Mouse (Mus musculus) midbrain, embryonic 12.5 days (tissue): ENCODE data around the gene 0610010K14Rik. TPM values are rescaled to one million over a fixed set of nuclear protein-coding genes. Genes with fewer than 3 reads are reported as not detected.

Experiments used
- ATAC-seq: fragments of 200-750 bp; cut with Nextera tagmentation; 2 replicates; pipeline ENCODE4 v1.8.0; 2017; ENCODE audit warnings: low read depth, moderate TSS enrichment, moderate library complexity; ENCODE audit not compliant: low FRiP score
- H3K27ac ChIP-seq: fragments of 300-500 bp; sonication (generic); replicated peaks from 2 replicates; pipeline ENCODE4 v1.5.1; 2016; ENCODE audit warnings: mild to moderate bottlenecking
- H3K27me3 ChIP-seq: fragments of 300-500 bp; sonication (generic); 2 replicates; pipeline ENCODE4 v1.6.1; 2016; ENCODE audit warnings: mild to moderate bottlenecking
- H3K36me3 ChIP-seq: fragments of 300-500 bp; sonication (generic); 2 replicates; pipeline ENCODE4 v1.6.1; 2016
- H3K4me1 ChIP-seq: fragments of 300-500 bp; sonication (generic); 2 replicates; pipeline ENCODE4 v1.6.1; 2016
- H3K4me2 ChIP-seq: fragments of 300-500 bp; sonication (generic); replicated peaks from 2 replicates; pipeline ENCODE4 v1.6.1; 2016; ENCODE audit warnings: mild to moderate bottlenecking, moderate library complexity
- H3K4me3 ChIP-seq: fragments of 300-500 bp; sonication (generic); 2 replicates; pipeline ENCODE4 v1.5.1; 2016; ENCODE audit warnings: mild to moderate bottlenecking
- H3K9ac ChIP-seq: fragments of 300-500 bp; sonication (generic); replicated peaks from 2 replicates; pipeline ENCODE4 v1.6.1; 2016; ENCODE audit warnings: mild to moderate bottlenecking, moderate library complexity
- H3K9me3 ChIP-seq: fragments of 300-500 bp; sonication (generic); 2 replicates; pipeline ENCODE4 v1.6.1; 2016; ENCODE audit warnings: mild to moderate bottlenecking
- WGBS: fragments of 180-500 bp; shearing (Covaris S2); methylation state at CpG from one replicate; pipeline ENCODE4 v1.1.7; 2016; 5-methylcytosine and 5-hydroxymethylcytosine counted together
- polyA plus RNA-seq: library from polyadenylated mRNA; unstranded; fragments of >200 nt; fragmentation: Nextera tagmentation; extraction: Ambion mirVana; gene quantifications from 2 replicates; pipeline ENCODE4 v1.2.1, GENCODE M21; 2016

0610010K14Rik gene
- polyA plus RNA-seq, 1 experiment from 2014 or later, result 210 TPM

GRCm38 (mm10) chr11:70254337-70254736 is 16.6 kb upstream of the 0610010K14Rik start:
- H3K4me3 ChIP-seq, result peak overlapping the region; percentile 22
- WGBS, result 6% methylated on average over 18 of the region's 18 CpGs

DNA sequence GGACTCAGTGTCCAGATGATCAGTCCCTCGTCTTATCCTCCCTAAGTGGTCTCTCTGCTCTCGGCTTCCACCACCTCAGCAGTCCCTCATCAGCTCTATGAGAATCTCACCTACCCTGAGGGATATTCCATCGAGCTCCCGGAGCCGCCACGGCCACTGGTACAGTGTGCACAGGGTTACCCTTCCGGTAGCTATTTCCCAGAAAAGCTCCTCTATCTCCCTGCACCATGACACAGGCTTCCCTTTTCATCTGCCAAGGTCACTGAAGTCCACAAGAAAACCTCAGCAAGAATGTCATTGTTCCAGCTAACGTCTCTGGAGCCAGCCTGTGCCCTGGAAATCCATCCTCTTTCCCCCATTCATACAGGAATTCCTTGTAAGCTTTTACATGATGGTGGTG is 14.1 kb upstream of the 0610010K14Rik start:
- Histone ChIP-seq H3K4me3 (no peak overlapping the region), H3K4me1 (peaks cover 6% of the 10 kb centered on the region; the same call in 1 of the 2 replicates), H3K9ac (no peak overlapping the region), H3K9me3 (no peaks in the 10 kb centered on the region), H3K27me3 (peaks cover 70% of the 10 kb centered on the region), H3K36me3 (no peaks in the 10 kb centered on the region), H3K27ac (no peak overlapping the region), H3K4me2 (no peak overlapping the region)
- WGBS, result 81% methylated on average over 8 of the region's 8 CpGs
- no peak for ATAC-seq

More at GRCm38 (mm10) chr11:70254337-70254736, 16.6 kb upstream of the 0610010K14Rik start:
- H3K36me3 ChIP-seq, result no peaks in the 10 kb centered on the region
- H3K4me1 ChIP-seq, result peaks cover 6% of the 10 kb centered on the region; the same call in 1 of the 2 replicates
- H3K9ac ChIP-seq, result no peak overlapping the region
- peak overlapping the region; percentile 42 for H3K4me2 ChIP-seq
- peaks cover 66% of the 10 kb centered on the region for H3K27me3 ChIP-seq
- no peak overlapping the region for H3K27ac ChIP-seq
- H3K9me3 ChIP-seq, result no peaks in the 10 kb centered on the region
- ATAC-seq, result no peak

- ATAC-seq, result no peak
- Histone ChIP-seq H3K4me1 (peaks cover 6% of the 10 kb centered on the region; the same call in 1 of the 2 replicates), H3K27ac (no peak overlapping the region), H3K27me3 (peaks cover 66% of the 10 kb centered on the region), H3K9ac (no peak overlapping the region), H3K4me3 (no peak overlapping the region), H3K4me2 (no peak overlapping the region), H3K9me3 (no peaks in the 10 kb centered on the region), H3K36me3 (no peaks in the 10 kb centered on the region)
- WGBS, result 72% methylated on average over 11 of the region's 11 CpGs
Observed at GRCm38 (mm10) chr11:70250150-70250549, 12.4 kb upstream of the 0610010K14Rik start.

DNA sequence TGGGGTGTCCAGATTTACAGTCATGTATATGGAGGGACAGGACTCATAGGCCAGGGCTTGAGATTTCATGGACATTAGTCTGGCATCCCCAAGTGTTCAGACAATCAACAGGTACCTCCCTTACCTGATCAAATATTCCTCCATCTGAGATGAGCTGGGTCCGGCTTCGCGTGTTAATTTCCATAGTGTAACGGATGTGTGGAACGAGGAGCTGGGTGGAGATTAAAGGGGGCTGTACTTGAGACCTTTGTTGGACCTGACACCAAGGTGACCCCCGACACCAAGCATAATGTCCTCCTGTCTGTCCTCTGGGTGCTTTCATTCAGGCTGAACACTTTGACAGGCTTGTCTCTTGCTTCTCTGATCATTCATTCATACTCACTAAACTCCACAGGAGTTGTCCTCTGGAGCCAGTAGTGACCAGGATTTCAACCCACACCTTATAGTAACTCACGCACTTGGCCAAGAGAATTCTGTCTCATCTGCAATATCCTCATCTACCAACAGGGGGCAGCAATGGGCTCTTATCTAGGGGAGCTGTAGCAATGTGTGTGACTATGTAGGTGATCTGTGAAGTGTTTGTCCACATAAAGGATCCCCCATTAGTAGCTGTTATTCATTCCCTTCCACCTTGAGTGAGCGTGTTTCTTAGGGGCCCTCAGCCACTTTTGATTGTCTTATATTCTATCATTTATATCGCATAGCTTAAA is 9.6 kb upstream of the 0610010K14Rik start:
- ATAC-seq, result no peak

GRCm38 (mm10) chr11:70242591-70242990 is 4.9 kb upstream of the 0610010K14Rik start:
- WGBS, result 67% methylated on average over 11 of the region's 11 CpGs
- no peak overlapping the region for H3K4me2 ChIP-seq
- H3K36me3 ChIP-seq, result no peaks in the 10 kb centered on the region
- H3K27ac ChIP-seq, result no peak overlapping the region
- ATAC-seq, result no peak
- H3K9me3 ChIP-seq, result no peaks in the 10 kb centered on the region
- H3K27me3 ChIP-seq, result peaks cover 17% of the 10 kb centered on the region
- H3K4me3 ChIP-seq, result no peak overlapping the region
- H3K4me1 ChIP-seq, result peaks cover 18% of the 10 kb centered on the region
- no peak overlapping the region for H3K9ac ChIP-seq

More for the DNA sequence above, 9.6 kb upstream of the 0610010K14Rik start:
- Histone ChIP-seq H3K4me3 (no peak overlapping the region), H3K27ac (no peak overlapping the region), H3K4me1 (no peaks in the 10 kb centered on the region), H3K27me3 (peaks cover 40% of the 10 kb centered on the region), H3K36me3 (no peaks in the 10 kb centered on the region), H3K9ac (no peak overlapping the region), H3K4me2 (no peak overlapping the region), H3K9me3 (no peaks in the 10 kb centered on the region)
- 55% methylated on average over 9 of the region's 9 CpGs for WGBS

- peaks cover 32% of the 10 kb centered on the region for H3K4me1 ChIP-seq
- peak within 1 kb of the TSS; percentile 98 for H3K4me2 ChIP-seq
- peak within 1 kb of the TSS; percentile 86 for H3K9ac ChIP-seq
- peak; percentile 38 for ATAC-seq
- peak within 1 kb of the TSS; percentile 92 for H3K27ac ChIP-seq
- H3K9me3 ChIP-seq, result no peaks in the 10 kb centered on the region
- under 1% methylated on average over 30 of the region's 35 CpGs for WGBS
- H3K36me3 ChIP-seq, result peaks cover 13% of the 10 kb centered on the region
- no peaks in the 10 kb centered on the region for H3K27me3 ChIP-seq
- H3K4me3 ChIP-seq, result peak within 1 kb of the TSS; percentile 87
Observed at GRCm38 (mm10) chr11:70239541-70240279, 2.0 kb upstream of the 0610010K14Rik start, which contains the start of the genes Gm21988 and Rnasek. Gene Gm21988, minus strand, starts transcription at chr11:70239830. Gene Rnasek, minus strand, starts transcription at chr11:70239842.

DNA sequence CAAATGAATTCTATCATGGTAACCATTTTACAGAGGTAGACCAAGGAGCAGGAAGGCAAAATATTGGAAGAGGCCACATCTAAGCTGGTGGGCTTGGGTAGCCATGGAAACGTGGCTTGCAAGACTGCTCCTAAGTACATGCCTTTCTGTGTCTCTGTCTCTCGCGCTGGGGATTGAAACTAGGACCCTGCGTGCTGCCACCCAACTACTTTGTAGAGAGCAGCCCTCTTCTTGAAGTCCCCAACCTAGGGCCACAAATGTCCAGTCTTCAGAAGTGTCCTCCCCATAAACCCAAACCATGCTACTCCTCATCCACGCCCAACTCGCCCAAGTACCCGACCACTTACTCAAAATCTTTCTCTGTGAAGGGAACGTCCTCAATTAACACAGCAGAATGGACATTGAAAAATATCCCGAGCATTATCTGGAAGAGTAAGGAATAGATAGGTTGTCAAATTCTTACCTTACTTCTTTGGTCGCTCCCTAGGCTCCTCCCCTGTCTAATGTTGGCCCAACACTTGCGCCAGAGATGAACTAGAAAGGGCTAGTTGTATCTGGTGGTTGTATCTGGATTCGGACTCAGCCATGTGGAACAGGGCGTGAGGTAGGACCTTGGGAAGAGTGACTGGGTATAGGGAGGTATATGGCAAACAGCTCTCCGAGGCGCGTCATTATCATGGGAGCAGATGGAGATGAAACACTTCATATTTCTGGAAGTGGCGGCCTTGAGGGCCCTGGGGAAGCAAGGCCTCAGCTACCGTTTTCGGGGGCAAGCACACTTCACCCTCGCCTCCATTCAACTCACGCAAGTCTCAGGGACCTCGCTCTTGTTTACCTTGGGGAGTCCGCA is 1.1 kb upstream of the 0610010K14Rik start:
- peaks cover 17% of the 10 kb centered on the region for H3K36me3 ChIP-seq
- peak overlapping the region; percentile 87 for H3K4me3 ChIP-seq
- peak overlapping the region; percentile 98 for H3K4me2 ChIP-seq
- H3K9ac ChIP-seq, result peak overlapping the region; percentile 86
- peaks cover 32% of the 10 kb centered on the region for H3K4me1 ChIP-seq
- WGBS, result 11% methylated on average over 23 of the region's 23 CpGs
- no peaks in the 10 kb centered on the region for H3K27me3 ChIP-seq
- peak overlapping the region; percentile 92 for H3K27ac ChIP-seq
- ATAC-seq, result no peak
- no peaks in the 10 kb centered on the region for H3K9me3 ChIP-seq

- peak overlapping the region; percentile 86 for H3K9ac ChIP-seq
- peaks cover 42% of the 10 kb centered on the region for H3K4me1 ChIP-seq
- no peaks in the 10 kb centered on the region for H3K27me3 ChIP-seq
- H3K36me3 ChIP-seq, result peaks cover 17% of the 10 kb centered on the region
- no peaks in the 10 kb centered on the region for H3K9me3 ChIP-seq
- H3K27ac ChIP-seq, result peak overlapping the region; percentile 92
- peak overlapping the region; percentile 87 for H3K4me3 ChIP-seq
- 28% methylated on average over 7 of the region's 7 CpGs for WGBS
- H3K4me2 ChIP-seq, result peak overlapping the region; percentile 98
- ATAC-seq, result no peak
Observed at GRCm38 (mm10) chr11:70236717-70237116, 997 bp downstream of the 0610010K14Rik start.

DNA sequence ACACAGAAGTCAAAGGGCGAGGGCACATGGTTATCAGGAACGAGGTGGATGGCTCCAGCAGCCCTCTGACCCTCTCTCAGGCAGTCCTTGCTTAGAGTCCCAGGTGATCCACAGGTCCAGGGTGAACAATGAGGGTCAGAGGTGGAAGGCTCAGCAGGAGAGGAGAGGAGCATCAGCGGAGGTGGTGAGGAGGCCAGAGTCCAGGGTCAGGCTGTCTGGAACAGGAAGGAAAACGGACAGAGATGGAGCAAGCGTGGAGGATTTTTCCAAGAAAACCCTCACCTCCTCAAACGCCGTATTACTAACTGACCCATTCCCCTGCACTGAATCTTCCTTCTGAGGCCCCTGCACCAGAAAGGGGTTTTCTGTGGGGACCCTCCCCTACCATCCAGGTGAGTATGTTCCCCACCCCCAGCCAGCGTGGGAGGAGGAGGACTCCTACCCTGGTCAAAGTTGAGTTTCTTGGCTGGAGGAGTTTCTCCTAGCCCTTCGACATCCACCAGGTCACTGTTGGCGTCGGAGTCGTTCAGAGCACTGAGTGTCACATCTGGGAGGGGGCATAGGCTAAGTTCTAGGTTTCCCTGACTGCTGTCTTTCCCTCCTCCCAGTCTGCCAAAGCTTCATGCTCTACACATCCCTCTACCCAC is 2.3 kb downstream of the 0610010K14Rik start:
- no peak for ATAC-seq
- Histone ChIP-seq H3K9me3 (no peaks in the 10 kb centered on the region), H3K4me3 (no peak overlapping the region), H3K4me1 (peaks cover 42% of the 10 kb centered on the region), H3K9ac (no peak overlapping the region), H3K4me2 (no peak overlapping the region), H3K36me3 (peaks cover 17% of the 10 kb centered on the region), H3K27me3 (peaks cover 12% of the 10 kb centered on the region), H3K27ac (no peak overlapping the region)
- 91% methylated on average over 12 of the region's 12 CpGs for WGBS

- Histone ChIP-seq H3K27me3 (peaks cover 20% of the 10 kb centered on the region), H3K4me3 (no peak overlapping the region), H3K27ac (no peak overlapping the region), H3K4me1 (peaks cover 40% of the 10 kb centered on the region), H3K4me2 (no peak overlapping the region), H3K9me3 (no peaks in the 10 kb centered on the region), H3K36me3 (peaks cover 17% of the 10 kb centered on the region), H3K9ac (0 out of 2 replicates have a peak overlapping the region, but pooled peaks have one; percentile 6)
- no peak for ATAC-seq
- 89% methylated on average over 6 of the region's 8 CpGs for WGBS
Observed at GRCm38 (mm10) chr11:70234497-70234896, 3.2 kb downstream of the 0610010K14Rik start.

- WGBS, result 64% methylated on average over 5 of the region's 5 CpGs
- ATAC-seq, result no peak
- peaks cover 17% of the 10 kb centered on the region for H3K36me3 ChIP-seq
- H3K27me3 ChIP-seq, result peaks cover 25% of the 10 kb centered on the region
- no peak overlapping the region for H3K4me3 ChIP-seq
- no peak overlapping the region for H3K9ac ChIP-seq
- H3K9me3 ChIP-seq, result no peaks in the 10 kb centered on the region
- H3K27ac ChIP-seq, result no peak overlapping the region
- H3K4me2 ChIP-seq, result no peak overlapping the region
- peaks cover 41% of the 10 kb centered on the region for H3K4me1 ChIP-seq
Observed at GRCm38 (mm10) chr11:70234037-70234436, 3.7 kb downstream of the 0610010K14Rik start.
